Mouse (Mus musculus): ENCODE results near the gene Mrps2. TPM values are rescaled to one million over a fixed set of nuclear protein-coding genes. Genes with fewer than 3 reads are reported as not detected.

Mrps2 gene
- polyA plus RNA-seq, 1 experiment from 2014 or later: 48.2 TPM

GRCm38 (mm10) chr2:28445082-28445481, 22.8 kb upstream of the Mrps2 start:
- H3K27me3 ChIP-seq (replicated peaks; ENCODE audit: control insufficient read depth, insufficient read depth, low read length): no peaks in the 10 kb centered on the region
- ATAC-seq: no peak

DNA sequence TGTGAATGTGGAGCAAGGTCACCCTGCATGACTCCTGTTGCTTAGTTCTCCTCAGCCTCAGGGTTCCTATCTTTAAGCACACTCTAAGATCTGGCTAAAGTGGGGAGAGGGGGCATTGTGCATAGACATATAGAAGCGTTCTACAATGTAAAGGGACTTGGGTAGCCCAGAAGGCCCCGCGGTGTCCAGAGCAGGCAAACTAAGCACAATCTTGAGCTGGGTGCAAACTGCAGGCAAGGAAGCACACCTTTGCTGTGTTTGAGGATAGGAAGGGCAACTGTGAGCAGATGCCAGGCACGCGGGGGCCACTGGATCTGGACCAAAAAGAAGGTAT, 21.7 kb upstream of the Mrps2 start:
- H3K9ac ChIP-seq (ENCODE audit: low read depth, low read length): peak overlapping the region; percentile 83

More at GRCm38 (mm10) chr2:28445082-28445481, 22.8 kb upstream of the Mrps2 start:
- Histone ChIP-seq H3K4me1 (ENCODE audit: control insufficient read depth, insufficient read depth, low read depth, low read length) (peaks cover 10% of the 10 kb centered on the region), H3K4me2 (ENCODE audit: low read length) (no peak overlapping the region), H3K27ac (ENCODE audit: low read depth, low read length) (no peak overlapping the region), H3K4me3 (ENCODE audit: low read length) (no peak overlapping the region), H3K9me3 (ENCODE audit: control insufficient read depth, low read length) (no peaks in the 10 kb centered on the region), H3K36me3 (ENCODE audit: control insufficient read depth, insufficient read depth, low read length) (peaks cover 5% of the 10 kb centered on the region; the same call in 1 of the 2 replicates), H3K9ac (ENCODE audit: low read depth, low read length) (no peak overlapping the region)
- WGBS: 89% methylated on average over 4 of the region's 4 CpGs

GRCm38 (mm10) chr2:28446515-28447314, 21.2 kb upstream of the Mrps2 start, which contains the start of gene Ppp1r26:
TSS of gene Ppp1r26 (plus strand) at chr2:28446800.
- H3K4me1 ChIP-seq (ENCODE audit: control insufficient read depth, insufficient read depth, low read depth, low read length): peaks cover 10% of the 10 kb centered on the region
- H3K9ac ChIP-seq (ENCODE audit: low read depth, low read length): peak within 1 kb of the TSS; percentile 83
- H3K27me3 ChIP-seq (replicated peaks; ENCODE audit: control insufficient read depth, insufficient read depth, low read length): no peaks in the 10 kb centered on the region
- WGBS: under 1% methylated on average over 54 of the region's 118 CpGs
- ATAC-seq: peak; percentile 85
- no peaks in the 10 kb centered on the region for H3K9me3 ChIP-seq (ENCODE audit: control insufficient read depth, low read length)
- peak within 1 kb of the TSS; percentile 88 for H3K4me2 ChIP-seq (ENCODE audit: low read length)
- H3K36me3 ChIP-seq (ENCODE audit: control insufficient read depth, insufficient read depth, low read length): peaks cover 10% of the 10 kb centered on the region; the same call in 1 of the 2 replicates
- H3K27ac ChIP-seq (ENCODE audit: low read depth, low read length): peak within 1 kb of the TSS; percentile 80
- H3K4me3 ChIP-seq (ENCODE audit: low read length): peak within 1 kb of the TSS; percentile 72

More for the DNA sequence above, 21.7 kb upstream of the Mrps2 start:
- no peaks in the 10 kb centered on the region for H3K9me3 ChIP-seq (ENCODE audit: control insufficient read depth, low read length)
- H3K27ac ChIP-seq (ENCODE audit: low read depth, low read length): peak overlapping the region; percentile 80
- peak overlapping the region; percentile 88 for H3K4me2 ChIP-seq (ENCODE audit: low read length)
- peaks cover 10% of the 10 kb centered on the region for H3K4me1 ChIP-seq (ENCODE audit: control insufficient read depth, insufficient read depth, low read depth, low read length)
- H3K27me3 ChIP-seq (replicated peaks; ENCODE audit: control insufficient read depth, insufficient read depth, low read length): no peaks in the 10 kb centered on the region
- peaks cover 10% of the 10 kb centered on the region; the same call in 1 of the 2 replicates for H3K36me3 ChIP-seq (ENCODE audit: control insufficient read depth, insufficient read depth, low read length)
- peak; percentile 21; the same call in 1 of the 2 replicates for ATAC-seq
- 7% methylated on average over 5 of the region's 5 CpGs for WGBS
- H3K4me3 ChIP-seq (ENCODE audit: low read length): peak overlapping the region; percentile 72

GRCm38 (mm10) chr2:28447315-28447670, 20.6 kb upstream of the Mrps2 start:
- H3K9ac ChIP-seq (ENCODE audit: low read depth, low read length): peak overlapping the region; percentile 83
- 9% methylated on average over 11 of the region's 11 CpGs for WGBS

DNA sequence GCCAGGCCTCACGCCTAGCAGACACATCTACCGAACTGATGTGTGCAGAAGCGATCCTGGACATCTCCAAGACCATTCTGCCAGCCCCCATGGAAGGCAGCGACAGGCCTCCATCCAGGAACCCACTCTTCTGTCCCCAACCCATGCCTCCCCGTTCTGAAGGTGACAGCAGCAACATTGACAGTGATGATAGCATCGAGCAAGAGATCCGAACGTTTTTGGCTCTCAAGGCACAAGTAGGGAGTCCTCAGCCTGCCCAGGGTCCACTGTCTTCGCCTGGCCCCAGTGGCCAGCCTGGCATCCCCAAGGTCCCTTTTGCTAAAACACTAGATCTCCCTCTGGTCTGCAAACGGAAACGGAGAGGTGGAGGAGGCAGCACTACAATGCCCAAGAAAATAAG, 16.2 kb upstream of the Mrps2 start:
- Histone ChIP-seq H3K9ac (ENCODE audit: low read depth, low read length) (no peak overlapping the region), H3K36me3 (ENCODE audit: control insufficient read depth, insufficient read depth, low read length) (peaks cover 28% of the 10 kb centered on the region), H3K4me3 (ENCODE audit: low read length) (no peak overlapping the region), H3K4me1 (ENCODE audit: control insufficient read depth, insufficient read depth, low read depth, low read length) (peaks cover 10% of the 10 kb centered on the region), H3K27me3 (replicated peaks; ENCODE audit: control insufficient read depth, insufficient read depth, low read length) (no peaks in the 10 kb centered on the region), H3K4me2 (ENCODE audit: low read length) (no peak overlapping the region), H3K27ac (ENCODE audit: low read depth, low read length) (no peak overlapping the region), H3K9me3 (ENCODE audit: control insufficient read depth, low read length) (no peaks in the 10 kb centered on the region)
- 92% methylated on average over 11 of the region's 11 CpGs for WGBS
- ATAC-seq: no peak

More at GRCm38 (mm10) chr2:28447315-28447670, 20.6 kb upstream of the Mrps2 start:
- Histone ChIP-seq H3K4me3 (ENCODE audit: low read length) (peak overlapping the region; percentile 72), H3K4me1 (ENCODE audit: control insufficient read depth, insufficient read depth, low read depth, low read length) (peaks cover 10% of the 10 kb centered on the region), H3K27ac (ENCODE audit: low read depth, low read length) (peak overlapping the region; percentile 80), H3K36me3 (ENCODE audit: control insufficient read depth, insufficient read depth, low read length) (peaks cover 12% of the 10 kb centered on the region; the same call in 1 of the 2 replicates), H3K4me2 (ENCODE audit: low read length) (peak overlapping the region; percentile 88), H3K9me3 (ENCODE audit: control insufficient read depth, low read length) (no peaks in the 10 kb centered on the region), H3K27me3 (replicated peaks; ENCODE audit: control insufficient read depth, insufficient read depth, low read length) (no peaks in the 10 kb centered on the region)
- peak; percentile 72 for ATAC-seq

- no peaks in the 10 kb centered on the region for H3K27me3 ChIP-seq (replicated peaks; ENCODE audit: control insufficient read depth, insufficient read depth, low read length)
- H3K27ac ChIP-seq (ENCODE audit: low read depth, low read length): no peak overlapping the region
- H3K4me3 ChIP-seq (ENCODE audit: low read length): no peak overlapping the region
- no peaks in the 10 kb centered on the region for H3K4me1 ChIP-seq (ENCODE audit: control insufficient read depth, insufficient read depth, low read depth, low read length)
- peaks cover 28% of the 10 kb centered on the region for H3K36me3 ChIP-seq (ENCODE audit: control insufficient read depth, insufficient read depth, low read length)
- H3K9me3 ChIP-seq (ENCODE audit: control insufficient read depth, low read length): no peaks in the 10 kb centered on the region
- 92% methylated on average over 6 of the region's 6 CpGs for WGBS
- H3K4me2 ChIP-seq (ENCODE audit: low read length): no peak overlapping the region
- no peak for ATAC-seq
- H3K9ac ChIP-seq (ENCODE audit: low read depth, low read length): no peak overlapping the region
These were observed 14.3 kb upstream of the Mrps2 start for GRCm38 (mm10) chr2:28453539-28453938.

DNA sequence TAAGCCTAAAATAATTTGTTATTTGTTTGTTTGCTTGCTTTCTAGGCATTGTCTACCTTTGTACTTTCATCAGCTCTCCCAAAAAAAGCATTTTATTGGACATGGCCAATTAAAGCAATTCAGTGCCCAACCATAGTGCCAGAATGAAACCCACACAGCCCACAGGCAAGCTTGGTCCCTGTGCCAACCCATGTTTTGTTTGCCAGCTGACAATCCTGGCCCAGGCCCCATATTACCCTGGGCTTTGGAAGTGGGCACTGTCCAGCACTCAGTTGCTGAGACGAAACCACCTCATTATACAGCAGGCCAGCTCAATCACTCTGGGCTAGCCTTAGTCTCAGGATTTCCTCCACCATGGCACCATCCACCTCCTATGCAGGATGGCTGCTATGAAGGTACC, 11.2 kb upstream of the Mrps2 start:
- no peak for ATAC-seq
- WGBS: 55% methylated on average over 1 of the region's 1 CpGs
- Histone ChIP-seq H3K9me3 (ENCODE audit: control insufficient read depth, low read length) (no peaks in the 10 kb centered on the region), H3K27ac (ENCODE audit: low read depth, low read length) (no peak overlapping the region), H3K4me2 (ENCODE audit: low read length) (no peak overlapping the region), H3K4me1 (ENCODE audit: control insufficient read depth, insufficient read depth, low read depth, low read length) (no peaks in the 10 kb centered on the region), H3K4me3 (ENCODE audit: low read length) (no peak overlapping the region), H3K9ac (ENCODE audit: low read depth, low read length) (no peak overlapping the region), H3K36me3 (ENCODE audit: control insufficient read depth, insufficient read depth, low read length) (peaks cover 18% of the 10 kb centered on the region; the same call in 1 of the 2 replicates), H3K27me3 (replicated peaks; ENCODE audit: control insufficient read depth, insufficient read depth, low read length) (no peaks in the 10 kb centered on the region)

DNA sequence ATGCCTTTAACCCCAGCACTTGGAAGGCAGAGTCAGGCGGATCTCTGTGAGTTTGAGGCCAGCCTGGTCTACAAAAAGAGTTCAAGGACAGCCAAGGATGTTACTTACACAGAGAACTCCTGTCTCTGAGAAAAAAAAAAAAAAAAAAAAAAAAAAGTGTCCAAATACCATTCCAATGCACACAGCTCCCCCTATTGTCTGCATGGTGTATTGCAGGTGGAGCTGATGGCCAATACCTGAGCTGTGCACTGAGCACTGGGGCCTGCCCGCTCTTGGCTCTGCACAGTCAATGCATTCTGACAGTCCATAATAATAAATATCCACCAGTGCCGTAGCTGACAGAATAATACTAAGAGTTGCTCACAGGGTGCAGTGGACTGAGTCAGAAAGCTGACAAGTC, 3.9 kb upstream of the Mrps2 start:
- H3K4me2 ChIP-seq (ENCODE audit: low read length): no peak overlapping the region
- no peak overlapping the region for H3K27ac ChIP-seq (ENCODE audit: low read depth, low read length)
- no peak for ATAC-seq
- 35% methylated on average over 3 of the region's 3 CpGs for WGBS
- no peaks in the 10 kb centered on the region for H3K27me3 ChIP-seq (replicated peaks; ENCODE audit: control insufficient read depth, insufficient read depth, low read length)
- H3K9ac ChIP-seq (ENCODE audit: low read depth, low read length): no peak overlapping the region
- H3K36me3 ChIP-seq (ENCODE audit: control insufficient read depth, insufficient read depth, low read length): no peaks in the 10 kb centered on the region
- no peak overlapping the region for H3K4me3 ChIP-seq (ENCODE audit: low read length)
- H3K9me3 ChIP-seq (ENCODE audit: control insufficient read depth, low read length): no peaks in the 10 kb centered on the region
- peaks cover 13% of the 10 kb centered on the region for H3K4me1 ChIP-seq (ENCODE audit: control insufficient read depth, insufficient read depth, low read depth, low read length)

GRCm38 (mm10) chr2:28464919-28465318, 2.9 kb upstream of the Mrps2 start:
- Histone ChIP-seq H3K9ac (ENCODE audit: low read depth, low read length) (no peak overlapping the region), H3K9me3 (ENCODE audit: control insufficient read depth, low read length) (no peaks in the 10 kb centered on the region), H3K4me2 (ENCODE audit: low read length) (no peak overlapping the region), H3K27ac (ENCODE audit: low read depth, low read length) (no peak overlapping the region), H3K36me3 (ENCODE audit: control insufficient read depth, insufficient read depth, low read length) (peaks cover 9% of the 10 kb centered on the region), H3K27me3 (replicated peaks; ENCODE audit: control insufficient read depth, insufficient read depth, low read length) (no peaks in the 10 kb centered on the region), H3K4me3 (ENCODE audit: low read length) (no peak overlapping the region), H3K4me1 (ENCODE audit: control insufficient read depth, insufficient read depth, low read depth, low read length) (peaks cover 14% of the 10 kb centered on the region)
- 78% methylated on average over 9 of the region's 9 CpGs for WGBS
- ATAC-seq: no peak
